Mouse (Mus musculus) small intestine, adult 10 weeks (tissue): ENCODE results near the gene Phactr4. TPM values are rescaled to one million over a fixed set of nuclear protein-coding genes. Genes with fewer than 3 reads are reported as not detected.

Source experiments
- polyA plus RNA-seq: library from polyadenylated mRNA; stranded (reverse); fragments of 350-450 nt; fragmentation: Illumina TruSeq; extraction: RNeasy Lipid Tissue Mini Kit (QIAGEN cat#74804); gene quantifications from one replicate; pipeline ENCODE4 v1.2.3, GENCODE M21; 2014; ENCODE audit warnings: low replicate concordance

The Phactr4 gene
- 32.2 TPM for polyA plus RNA-seq

DNA sequence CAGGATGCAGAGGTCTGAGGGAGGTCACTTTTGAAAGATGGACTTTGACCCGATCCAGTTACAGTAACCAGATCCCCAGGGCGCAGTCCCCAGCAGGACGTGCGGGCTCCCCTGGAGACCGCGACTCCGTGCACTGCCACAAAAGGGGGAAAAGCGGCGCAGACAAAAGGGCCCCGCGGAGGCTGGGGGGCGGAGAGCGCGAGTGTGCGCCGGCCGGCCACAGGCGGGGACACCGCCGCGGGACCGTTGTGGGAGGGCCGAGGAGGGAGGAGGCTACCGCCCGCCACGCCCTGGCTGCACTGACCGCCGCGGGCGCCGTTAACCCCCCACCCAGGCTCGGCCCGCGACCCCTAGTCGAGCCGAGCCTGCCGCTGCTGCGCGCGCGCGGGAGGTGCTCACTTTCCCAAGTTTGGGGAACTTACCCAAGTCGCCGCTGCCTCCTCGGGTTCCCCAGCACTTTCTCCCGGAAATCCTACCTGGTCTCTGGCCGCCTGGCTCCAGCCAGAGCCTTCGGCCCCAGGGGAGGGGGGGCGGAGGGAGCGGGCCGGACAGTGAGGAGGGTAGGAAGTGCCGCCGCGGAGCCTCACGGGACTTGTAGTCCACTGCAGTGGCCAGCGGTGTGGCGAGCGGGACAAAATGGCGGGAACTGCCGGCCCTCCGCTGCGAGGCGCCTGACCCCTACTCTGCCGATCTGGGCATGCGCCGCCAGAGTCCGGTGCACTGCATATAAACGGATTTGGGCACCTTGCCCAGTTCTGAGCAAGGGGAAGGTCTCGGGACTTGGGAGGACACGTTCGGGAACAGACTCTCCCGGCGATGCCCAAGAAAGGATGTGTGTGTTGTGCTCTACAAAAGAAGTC, at the start of gene Phactr4:
TSS of gene Phactr4 (minus strand) at position 567 of the 860 bp plus-strand sequence.

DNA sequence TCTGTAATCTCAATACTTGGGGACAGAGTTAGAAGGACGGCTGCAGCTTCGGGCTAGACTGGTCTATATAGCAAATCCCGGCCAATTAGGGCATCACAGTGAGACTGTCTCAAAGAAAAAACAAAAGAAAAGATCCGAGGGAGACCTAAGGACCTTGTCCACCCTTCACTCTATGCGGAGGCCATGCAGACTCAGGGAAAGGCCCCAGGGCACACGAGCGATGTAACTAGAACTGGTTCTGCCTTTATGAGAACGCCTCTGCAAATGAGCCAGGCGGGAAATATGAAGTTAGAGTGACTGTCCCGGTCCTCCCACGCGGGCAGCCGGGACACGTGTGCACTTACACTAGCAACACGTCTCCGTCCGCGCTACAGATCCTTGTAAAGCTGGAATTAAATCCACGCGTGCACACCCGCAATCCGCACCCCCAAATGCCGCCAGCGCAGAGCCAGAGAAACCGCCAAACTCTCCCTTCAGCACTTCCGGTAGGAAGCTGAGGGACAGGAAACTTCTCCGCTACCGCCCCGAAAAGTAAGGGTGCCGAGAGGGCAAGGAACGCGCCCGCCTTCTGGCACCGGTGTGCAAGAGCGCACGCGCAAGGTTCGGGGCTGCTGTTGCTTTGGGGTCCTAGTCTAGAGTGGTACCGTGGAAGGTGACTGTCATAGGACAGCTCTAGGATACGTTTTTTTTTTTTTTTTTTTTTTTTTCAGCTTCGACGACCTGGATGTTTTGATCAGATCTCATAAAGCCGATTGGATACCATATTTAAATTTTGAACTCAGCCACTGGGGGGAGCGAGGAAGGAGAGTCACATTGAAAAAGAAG, 41.4 kb upstream of the Phactr4 start, which contains the start of gene Med18:
TSS of gene Med18 (minus strand) at position 492 of the 825 bp plus-strand sequence.

GRCm38 (mm10) chr4:132353481-132353885, 68.8 kb downstream of the Phactr4 start, which contains the start of gene Rcc1:
TSS of gene Rcc1 (minus strand) at chr4:132353605.

DNA sequence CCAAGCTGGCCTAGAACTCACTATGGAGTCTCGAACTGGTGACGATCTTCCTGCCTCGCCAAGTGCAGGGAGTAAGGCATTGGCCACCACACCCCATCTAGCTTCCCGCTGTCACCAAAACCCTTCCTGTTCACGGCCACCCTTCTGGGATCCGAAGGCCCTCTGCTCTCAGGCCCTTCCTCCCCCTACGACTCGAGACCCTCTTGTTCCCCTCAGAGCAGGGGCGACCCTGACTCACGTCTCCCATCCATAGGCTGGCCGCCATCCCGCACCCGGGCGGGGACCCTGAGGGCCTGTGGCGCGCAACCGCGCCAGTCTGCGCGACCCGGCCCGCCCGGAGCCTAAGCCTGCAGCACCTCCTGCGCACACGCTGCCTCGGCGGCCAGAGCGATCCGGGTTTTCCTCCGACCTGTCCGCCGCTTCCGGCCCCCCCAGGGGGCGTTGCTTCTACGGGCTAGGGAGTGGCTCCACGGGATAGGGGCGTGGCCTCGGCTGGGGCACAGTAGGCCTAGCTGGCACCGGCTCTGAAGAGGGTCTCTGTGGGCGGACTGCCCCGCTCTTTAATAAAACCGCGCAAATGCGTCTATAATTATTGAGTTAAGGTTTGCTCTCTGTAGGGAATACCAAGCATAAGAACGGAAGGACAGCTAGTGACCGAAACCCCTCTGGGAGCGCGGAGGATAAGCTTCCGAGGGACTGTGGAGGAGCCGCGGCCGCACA, 93.0 kb downstream of the Phactr4 start, which contains the start of gene Trnau1ap:
TSS of gene Trnau1ap (minus strand) at position 424 of the 720 bp plus-strand sequence.

Other genes with a start within 250 kb of the Phactr4 start
- gene Ythdf2, start 210.2 kb downstream of the Phactr4 start, polyA plus RNA-seq, result 86.0 TPM
- 3.2 TPM for gene Gmeb1, start 160.9 kb downstream of the Phactr4 start, polyA plus RNA-seq
- 21.8 TPM for gene Taf12, start 148.1 kb downstream of the Phactr4 start, polyA plus RNA-seq
- gene Rab42, start 119.1 kb downstream of the Phactr4 start, polyA plus RNA-seq, result not detected
- gene Trnau1ap, start 93.0 kb downstream of the Phactr4 start, polyA plus RNA-seq, result 4.9 TPM
- gene Rcc1, start 68.9 kb downstream of the Phactr4 start, polyA plus RNA-seq, result 5.2 TPM
- 2.1 TPM for gene Med18, start 41.4 kb upstream of the Phactr4 start, polyA plus RNA-seq
- 0.15 TPM for gene Sesn2, start 88.0 kb upstream of the Phactr4 start, polyA plus RNA-seq
- gene Atpif1, start 111.2 kb upstream of the Phactr4 start, polyA plus RNA-seq, result 553 TPM
- 176 TPM for gene Dnajc8, start 113.1 kb upstream of the Phactr4 start, polyA plus RNA-seq
- gene Ptafr, start 141.6 kb upstream of the Phactr4 start, polyA plus RNA-seq, result 2.0 TPM
- gene Eya3, start 216.5 kb upstream of the Phactr4 start, polyA plus RNA-seq, result 20.1 TPM